Mouse (Mus musculus) midbrain, embryonic 16.5 days (tissue): ENCODE results near the gene Nifk. TPM values are rescaled to one million over a fixed set of nuclear protein-coding genes. Genes with fewer than 3 reads are reported as not detected.

ENCODE experiments used
- ATAC-seq: fragments of 200-750 bp; cut with Nextera tagmentation; 2 replicates; pipeline ENCODE4 v1.8.0; 2017; ENCODE audit warnings: moderate TSS enrichment
- H3K27ac ChIP-seq: fragments of 300-500 bp; sonication (generic); 2 replicates; pipeline ENCODE4 v1.5.1; 2014; ENCODE audit warnings: mild to moderate bottlenecking, low read length, mixed read lengths
- H3K27me3 ChIP-seq: fragments of 300-500 bp; sonication (generic); 2 replicates; pipeline ENCODE4 v1.6.1; 2014; ENCODE audit warnings: low read depth, low read length, mixed read lengths; ENCODE audit not compliant: control insufficient read depth, insufficient read depth
- H3K36me3 ChIP-seq: fragments of 300-500 bp; sonication (generic); 2 replicates; pipeline ENCODE4 v1.6.1; 2014; ENCODE audit warnings: mild to moderate bottlenecking, low read length, moderate library complexity, mixed read lengths; ENCODE audit not compliant: control insufficient read depth, insufficient read depth
- H3K4me1 ChIP-seq: fragments of 300-500 bp; sonication (generic); 2 replicates; pipeline ENCODE4 v1.6.1; 2014; ENCODE audit warnings: mild to moderate bottlenecking, low read length, mixed read lengths; ENCODE audit not compliant: control insufficient read depth, insufficient read depth
- H3K4me2 ChIP-seq: fragments of 300-500 bp; sonication (generic); 2 replicates; pipeline ENCODE4 v1.6.1; 2014; ENCODE audit warnings: mild to moderate bottlenecking, low read length, mixed read lengths
- H3K4me3 ChIP-seq: fragments of 300-500 bp; sonication (generic); 2 replicates; pipeline ENCODE4 v1.5.1; 2014; ENCODE audit warnings: low read depth, mild to moderate bottlenecking, low read length, moderate library complexity, mixed read lengths
- H3K9ac ChIP-seq: fragments of 300-500 bp; sonication (generic); 2 replicates; pipeline ENCODE4 v1.6.1; 2014; ENCODE audit warnings: low read depth, low read length, mixed read lengths
- H3K9me3 ChIP-seq: fragments of 300-500 bp; sonication (generic); replicated peaks from 2 replicates; pipeline ENCODE4 v1.6.1; 2014; ENCODE audit warnings: mild to moderate bottlenecking, low read length, mixed read lengths; ENCODE audit not compliant: control insufficient read depth, poor library complexity, severe bottlenecking
- WGBS: fragments of 180-500 bp; shearing (Covaris S2); extraction: QIAGEN DNeasy Blood & Tissue Kit; methylation state at CpG from one replicate; pipeline ENCODE4 v1.1.7; 2014; 5-methylcytosine and 5-hydroxymethylcytosine counted together
- polyA plus RNA-seq: library from polyadenylated mRNA; unstranded; fragments of >200 nt; fragmentation: Nextera tagmentation; extraction: Ambion mirVana; gene quantifications from 2 replicates; pipeline ENCODE4 v1.2.1, GENCODE M21; 2015

Gene Nifk
- polyA plus RNA-seq, 1 experiment from 2014 or later: 71.4 TPM

DNA sequence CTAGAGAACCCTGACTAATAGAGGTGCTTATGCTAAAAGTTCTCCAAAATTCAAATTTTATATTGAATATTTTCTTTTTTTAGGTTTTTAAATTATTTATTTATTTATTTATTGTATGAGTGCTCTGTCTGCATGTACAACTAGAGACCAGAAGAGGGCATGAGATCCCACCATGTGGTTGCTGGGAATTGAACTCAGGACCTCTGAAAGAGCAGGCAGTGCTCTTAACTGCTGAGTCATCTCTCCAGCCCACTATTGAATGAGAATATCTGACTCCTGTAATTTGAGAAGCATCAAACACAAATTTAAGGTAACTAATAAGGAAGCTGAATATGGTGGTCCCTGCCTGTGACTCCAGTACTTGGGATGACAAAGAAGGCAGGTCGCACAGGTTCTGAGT, 46.3 kb downstream of the Nifk start:
- Histone ChIP-seq H3K36me3 (no peaks in the 10 kb centered on the region), H3K4me1 (no peaks in the 10 kb centered on the region), H3K27ac (no peak overlapping the region), H3K27me3 (no peaks in the 10 kb centered on the region), H3K4me3 (no peak overlapping the region), H3K9ac (no peak overlapping the region), H3K9me3 (no peaks in the 10 kb centered on the region), H3K4me2 (no peak overlapping the region)
- ATAC-seq: no peak
- WGBS: 97% methylated on average over 1 of the region's 1 CpGs

DNA sequence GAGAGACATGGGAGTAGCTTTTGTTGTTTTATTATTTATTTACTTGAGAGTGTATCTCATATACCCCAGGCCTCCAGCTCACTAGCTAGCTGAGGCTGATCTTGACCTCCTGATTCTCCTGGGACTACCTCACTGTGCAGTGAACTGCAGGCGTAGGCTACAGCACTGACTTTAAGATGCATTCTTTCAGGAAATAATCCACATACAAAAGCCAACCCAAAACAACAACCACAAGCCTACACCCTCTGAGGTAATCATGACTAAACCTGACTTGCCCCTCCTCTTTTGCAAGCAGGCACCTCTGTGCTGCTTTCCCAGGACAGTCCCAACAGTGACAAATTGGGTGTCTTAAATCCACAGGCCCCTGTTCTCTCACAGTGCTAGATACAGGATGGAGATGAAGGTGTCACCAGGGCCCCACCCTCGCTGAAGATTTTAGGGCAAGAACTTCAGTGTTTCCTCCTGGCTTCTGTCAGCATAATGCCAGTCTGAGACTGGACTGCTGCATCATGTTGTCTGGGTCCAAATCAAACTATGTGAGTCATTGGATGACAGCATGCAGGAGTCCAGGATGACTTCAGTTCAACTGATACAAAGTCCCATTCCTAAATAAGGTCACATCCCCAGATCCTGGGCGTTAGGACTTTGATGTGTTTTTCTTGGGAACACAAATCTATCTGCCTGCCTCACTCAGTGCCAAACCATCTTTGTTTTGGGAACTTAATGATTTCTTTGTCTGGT, 47.3 kb downstream of the Nifk start:
- no peaks in the 10 kb centered on the region for H3K27me3 ChIP-seq
- no peaks in the 10 kb centered on the region for H3K36me3 ChIP-seq
- 81% methylated on average over 3 of the region's 3 CpGs for WGBS

DNA sequence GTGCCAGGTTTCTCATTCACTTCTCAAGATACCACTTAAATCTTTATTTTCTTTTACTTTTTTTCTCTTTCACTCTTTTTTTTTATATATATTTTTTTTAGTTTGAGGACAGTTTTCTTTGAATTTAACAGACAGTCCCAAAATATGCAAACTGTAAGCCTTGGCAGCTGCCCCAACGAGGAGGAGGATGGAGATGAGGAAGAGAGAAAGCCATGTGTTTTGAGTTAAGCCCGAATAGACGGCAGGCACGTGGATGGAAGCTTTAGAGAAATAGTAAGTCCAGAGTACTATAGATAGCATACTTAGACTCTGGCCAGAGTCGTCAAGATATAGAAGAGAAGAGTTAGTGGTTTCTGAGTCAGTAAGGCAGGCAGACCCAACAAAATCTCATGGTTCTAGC, 56.1 kb downstream of the Nifk start:
- H3K27me3 ChIP-seq: no peaks in the 10 kb centered on the region
- 88% methylated on average over 5 of the region's 5 CpGs for WGBS
- H3K4me3 ChIP-seq: no peak overlapping the region
- no peaks in the 10 kb centered on the region for H3K4me1 ChIP-seq
- no peak overlapping the region for H3K9ac ChIP-seq
- H3K9me3 ChIP-seq: no peaks in the 10 kb centered on the region
- no peak overlapping the region for H3K27ac ChIP-seq
- ATAC-seq: no peak
- no peaks in the 10 kb centered on the region for H3K36me3 ChIP-seq
- no peak overlapping the region for H3K4me2 ChIP-seq

More for the DNA sequence above, 47.3 kb downstream of the Nifk start:
- no peaks in the 10 kb centered on the region for H3K9me3 ChIP-seq
- H3K4me2 ChIP-seq: no peak overlapping the region
- no peak for ATAC-seq
- no peaks in the 10 kb centered on the region for H3K4me1 ChIP-seq
- no peak overlapping the region for H3K9ac ChIP-seq
- H3K27ac ChIP-seq: no peak overlapping the region
- H3K4me3 ChIP-seq: no peak overlapping the region

DNA sequence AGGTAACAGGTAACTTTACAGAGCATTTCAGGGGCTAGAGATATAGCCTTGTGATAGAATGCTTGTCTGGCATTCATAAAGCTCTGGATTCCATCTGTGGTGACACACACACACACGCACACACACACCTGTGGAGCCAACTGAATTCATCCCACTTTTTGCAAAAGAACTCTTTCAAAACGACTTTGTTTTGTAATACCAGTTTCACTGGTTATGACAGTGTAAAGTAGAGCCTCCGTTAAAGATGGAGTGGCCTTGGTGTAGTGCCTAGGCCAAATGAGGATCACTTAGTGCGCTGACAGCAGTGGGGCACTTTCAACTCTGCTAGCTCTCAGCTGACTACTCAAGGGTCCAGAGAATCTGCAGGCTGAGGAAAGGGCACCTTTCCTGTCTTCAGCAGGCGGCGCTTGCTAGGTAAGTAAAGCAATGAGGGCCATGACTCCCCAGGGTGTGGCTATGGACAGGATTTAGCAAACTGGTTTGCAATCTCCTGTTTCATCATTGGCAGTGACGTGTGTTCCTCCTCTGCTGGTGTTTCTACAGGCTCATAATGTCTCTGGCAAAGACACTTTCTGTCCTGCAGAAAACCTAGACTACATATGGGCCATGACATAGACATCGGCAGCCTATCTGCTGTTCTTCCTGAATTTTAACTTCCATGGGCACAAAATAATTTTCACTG, 58.6 kb downstream of the Nifk start:
- H3K4me3 ChIP-seq: no peak overlapping the region
- H3K27me3 ChIP-seq: no peaks in the 10 kb centered on the region
- H3K9me3 ChIP-seq: no peaks in the 10 kb centered on the region
- no peaks in the 10 kb centered on the region for H3K4me1 ChIP-seq
- WGBS: 80% methylated on average over 8 of the region's 8 CpGs
- no peak overlapping the region for H3K27ac ChIP-seq
- no peak overlapping the region for H3K4me2 ChIP-seq
- no peak overlapping the region for H3K9ac ChIP-seq
- no peak for ATAC-seq
- H3K36me3 ChIP-seq: no peaks in the 10 kb centered on the region

Other genes starting within 250 kb of the Nifk start
- 0.31 and 0.35 TPM in 2 replicates for gene Gm29106, start 145.3 kb upstream of the Nifk start, polyA plus RNA-seq
- gene Tsn, start 10.1 kb upstream of the Nifk start, polyA plus RNA-seq: 515 and 516 TPM in 2 replicates
- 109 and 134 TPM in 2 replicates for gene Clasp1, start 67.2 kb downstream of the Nifk start, polyA plus RNA-seq